Mouse (Mus musculus): ENCODE measurements around the gene Gm38431. TPM values are rescaled to one million over a fixed set of nuclear protein-coding genes. Genes with fewer than 3 reads are reported as not detected.

Gene Gm38431
- polyA plus RNA-seq, 1 experiment from 2014 or later, result 1.3 TPM

DNA sequence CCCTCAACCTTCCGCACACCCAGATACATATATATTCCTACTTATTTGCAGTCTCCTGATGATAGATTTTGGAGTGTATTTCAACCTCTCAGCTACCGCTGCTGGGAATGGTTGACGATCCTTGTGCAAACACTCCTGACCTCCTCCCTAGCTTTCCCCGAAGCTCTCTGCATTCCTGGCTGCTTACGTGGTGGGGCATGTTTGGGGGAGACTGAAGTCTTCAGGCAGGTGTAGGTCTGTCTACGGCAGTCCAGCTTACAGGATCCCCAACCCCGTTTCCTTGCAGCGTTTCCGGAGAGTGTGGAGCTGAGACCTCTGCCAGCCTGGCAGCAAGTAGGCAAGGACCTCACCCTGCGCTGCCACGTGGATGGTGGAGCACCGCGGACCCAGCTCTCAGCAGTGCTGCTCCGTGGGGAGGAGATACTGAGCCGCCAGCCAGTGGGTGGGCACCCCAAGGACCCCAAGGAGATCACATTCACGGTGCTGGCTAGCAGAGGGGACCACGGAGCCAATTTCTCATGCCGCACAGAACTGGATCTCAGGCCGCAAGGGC, 66.5 kb downstream of the Gm38431 start:
- H3K27me3 ChIP-seq, result peaks cover 27% of the 10 kb centered on the region
- WGBS, result 70% methylated on average over 19 of the region's 19 CpGs

DNA sequence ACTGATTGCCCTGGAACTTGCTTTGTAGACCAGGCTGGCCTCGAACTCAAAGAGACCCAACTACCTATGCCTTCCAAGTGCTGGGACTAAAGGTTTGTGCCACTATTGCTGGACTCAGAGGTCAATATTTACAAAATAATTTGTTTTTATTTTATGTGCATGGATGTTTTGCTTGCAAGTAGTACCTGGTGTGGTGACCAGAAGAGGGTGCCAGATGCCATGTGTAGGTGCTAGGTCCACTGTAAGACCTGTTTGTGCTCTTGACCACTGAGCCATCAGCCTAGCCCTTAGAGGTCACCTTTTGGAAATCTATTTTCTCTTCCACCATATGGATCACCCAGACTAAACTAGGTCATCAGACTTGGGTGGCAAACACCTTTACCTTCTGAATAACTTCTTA, 69.1 kb downstream of the Gm38431 start:
- Histone ChIP-seq H3K4me1 (no peaks in the 10 kb centered on the region), H3K27me3 (peaks cover 16% of the 10 kb centered on the region; the same call in 1 of the 2 replicates), H3K9me3 (no peaks in the 10 kb centered on the region), H3K36me3 (no peaks in the 10 kb centered on the region), H3K4me2 (replicated peaks) (no peak overlapping the region), H3K4me3 (no peak overlapping the region), H3K9ac (replicated peaks) (no peak overlapping the region), H3K27ac (replicated peaks) (no peak overlapping the region)
- ATAC-seq (replicated peaks), result no peak
- 86% methylated on average over 1 of the region's 1 CpGs for WGBS

More for the DNA sequence above, 66.5 kb downstream of the Gm38431 start:
- no peak overlapping the region for H3K4me2 ChIP-seq (replicated peaks)
- no peaks in the 10 kb centered on the region for H3K36me3 ChIP-seq
- no peaks in the 10 kb centered on the region for H3K9me3 ChIP-seq
- no peak for ATAC-seq (replicated peaks)
- no peak overlapping the region for H3K9ac ChIP-seq (replicated peaks)
- peaks cover 13% of the 10 kb centered on the region for H3K4me1 ChIP-seq
- no peak overlapping the region for H3K27ac ChIP-seq (replicated peaks)
- H3K4me3 ChIP-seq, result no peak overlapping the region

DNA sequence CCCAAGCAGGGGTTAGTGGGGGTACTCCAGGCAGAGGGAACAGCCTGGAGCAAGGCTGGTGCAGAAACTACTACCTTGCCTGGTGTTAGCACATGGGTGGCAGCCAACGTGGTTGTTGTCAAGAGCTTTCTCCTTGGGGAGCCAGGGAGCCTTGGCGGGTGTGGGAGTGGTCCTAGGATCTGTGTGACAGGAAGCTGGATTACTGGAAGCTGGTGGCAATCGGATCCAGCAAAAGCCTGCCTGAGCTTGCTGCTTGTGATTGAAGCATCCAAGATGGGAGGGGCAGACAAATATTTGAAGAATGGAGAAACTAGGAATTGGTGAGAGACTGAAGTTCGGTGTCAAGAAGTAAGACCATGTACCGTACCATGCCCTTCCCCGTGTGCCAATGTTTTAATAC, 69.5 kb downstream of the Gm38431 start:
- 66% methylated on average over 6 of the region's 6 CpGs for WGBS
- Histone ChIP-seq H3K4me3 (no peak overlapping the region), H3K27ac (replicated peaks) (no peak overlapping the region), H3K9me3 (no peaks in the 10 kb centered on the region), H3K4me2 (replicated peaks) (no peak overlapping the region), H3K4me1 (no peaks in the 10 kb centered on the region), H3K36me3 (no peaks in the 10 kb centered on the region), H3K27me3 (peaks cover 21% of the 10 kb centered on the region), H3K9ac (replicated peaks) (no peak overlapping the region)
- no peak for ATAC-seq (replicated peaks)

DNA sequence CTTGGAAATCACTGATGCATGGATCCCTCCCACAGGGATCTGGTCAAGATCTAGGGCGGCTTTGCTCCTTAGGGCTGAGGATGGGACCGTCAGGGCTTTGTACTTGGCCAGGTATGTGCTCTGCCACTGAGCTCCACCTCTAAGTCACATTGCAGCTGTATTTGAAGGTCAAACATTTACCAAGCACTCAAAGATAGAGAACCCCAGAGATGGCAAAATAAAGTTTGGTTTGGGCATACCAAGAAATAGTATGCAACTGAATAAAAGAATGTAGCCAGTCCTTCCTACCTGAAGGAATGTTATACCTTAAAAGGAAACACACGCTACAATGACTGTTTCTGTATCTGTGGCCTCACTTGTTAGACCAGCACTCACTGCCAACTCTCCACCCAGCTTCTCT, 70.4 kb downstream of the Gm38431 start:
- Histone ChIP-seq H3K4me3 (no peak overlapping the region), H3K4me1 (no peaks in the 10 kb centered on the region), H3K27ac (replicated peaks) (no peak overlapping the region), H3K4me2 (replicated peaks) (no peak overlapping the region), H3K9me3 (no peaks in the 10 kb centered on the region), H3K36me3 (no peaks in the 10 kb centered on the region), H3K9ac (replicated peaks) (no peak overlapping the region), H3K27me3 (peaks cover 30% of the 10 kb centered on the region)
- 77% methylated on average over 3 of the region's 3 CpGs for WGBS
- ATAC-seq (replicated peaks), result no peak

DNA sequence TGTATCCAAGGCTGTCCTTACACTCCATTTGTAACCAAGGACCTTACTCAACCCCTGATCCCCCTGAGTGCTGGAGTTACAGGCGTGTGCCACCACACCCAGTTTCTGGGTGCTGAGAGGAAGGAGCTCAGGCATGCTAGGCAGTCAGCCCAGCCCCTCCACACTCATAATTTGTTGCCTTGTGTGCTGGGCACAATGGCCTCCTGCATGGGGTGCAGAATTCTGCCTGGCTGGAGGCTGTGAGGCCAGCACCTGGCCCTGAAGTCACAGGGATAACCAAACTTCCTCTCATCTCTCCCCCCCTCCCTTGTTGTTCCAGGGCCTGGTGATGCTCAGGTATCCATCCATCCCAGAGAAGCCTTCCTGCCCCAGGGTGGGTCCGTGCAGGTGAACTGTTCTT, 73.2 kb downstream of the Gm38431 start:
- 72% methylated on average over 2 of the region's 2 CpGs for WGBS
- Histone ChIP-seq H3K9ac (replicated peaks) (no peak overlapping the region), H3K27me3 (peaks cover 51% of the 10 kb centered on the region), H3K27ac (replicated peaks) (no peak overlapping the region), H3K4me1 (peaks cover 11% of the 10 kb centered on the region), H3K9me3 (no peaks in the 10 kb centered on the region), H3K4me2 (replicated peaks) (no peak overlapping the region), H3K36me3 (no peaks in the 10 kb centered on the region), H3K4me3 (no peak overlapping the region)
- no peak for ATAC-seq (replicated peaks)

MicroRNAs encoded within 50 kb of the gene (microRNA counts, 519-probe panel; counts per million panel counts)
- 3,042 counts per million, percentile 73 among the panel's probes with 10 or more counts for microRNA mmu-miR-1900

Small RNAs within 50 kb of the gene (microRNA-seq; reads per million reads assigned to microRNA genes)
- gene Mir1900 (not detected), gene Mir7082 (not detected)

Other genes starting within 250 kb of the Gm38431 start
- gene A230050P20Rik, start 223.4 kb downstream of the Gm38431 start, polyA plus RNA-seq (2015; fragmentation: Nextera tagmentation; extraction: Ambion mirVana), result 2.9 and 3.5 TPM in 2 replicates
- 15.4 and 15.6 TPM in 2 replicates for gene Angptl6, start 212.3 kb downstream of the Gm38431 start, polyA plus RNA-seq (2015; fragmentation: Nextera tagmentation; extraction: Ambion mirVana)
- gene Ppan, start 203.8 kb downstream of the Gm38431 start, polyA plus RNA-seq (2015; fragmentation: Nextera tagmentation; extraction: Ambion mirVana), result 57.1 and 59.0 TPM in 2 replicates
- gene Eif3g, start 193.4 kb downstream of the Gm38431 start, polyA plus RNA-seq (2015; fragmentation: Nextera tagmentation; extraction: Ambion mirVana), result 267 and 288 TPM in 2 replicates
- gene Dnmt1, start 132.1 kb downstream of the Gm38431 start, polyA plus RNA-seq (2015; fragmentation: Nextera tagmentation; extraction: Ambion mirVana), result 80.0 and 84.6 TPM in 2 replicates
- gene S1pr2, start 115.2 kb downstream of the Gm38431 start, polyA plus RNA-seq (2015; fragmentation: Nextera tagmentation; extraction: Ambion mirVana), result 6.9 and 7.5 TPM in 2 replicates
- gene Mrpl4, start 89.3 kb downstream of the Gm38431 start, polyA plus RNA-seq (2015; fragmentation: Nextera tagmentation; extraction: Ambion mirVana), result 112 and 115 TPM in 2 replicates
- gene Icam1, start 76.0 kb downstream of the Gm38431 start, polyA plus RNA-seq (2015; fragmentation: Nextera tagmentation; extraction: Ambion mirVana), result 2.8 and 3.0 TPM in 2 replicates
- gene Icam4, start 62.6 kb downstream of the Gm38431 start, polyA plus RNA-seq (2015; fragmentation: Nextera tagmentation; extraction: Ambion mirVana), result 0.25 TPM in 1 of 2 replicates, not detected in the other
- gene Icam5, start 59.9 kb downstream of the Gm38431 start, polyA plus RNA-seq (2015; fragmentation: Nextera tagmentation; extraction: Ambion mirVana), result 1.5 and 2.2 TPM in 2 replicates
- 0.37 and 2.2 TPM in 2 replicates for gene Zglp1, start 24.9 kb downstream of the Gm38431 start, polyA plus RNA-seq (2015; fragmentation: Nextera tagmentation; extraction: Ambion mirVana)
- 1.3 TPM in 2 replicates for gene Gm49373, start 18.9 kb downstream of the Gm38431 start, polyA plus RNA-seq (2015; fragmentation: Nextera tagmentation; extraction: Ambion mirVana)
- 52.2 and 58.9 TPM in 2 replicates for gene Fdx1l, start 18.4 kb downstream of the Gm38431 start, polyA plus RNA-seq (2015; fragmentation: Nextera tagmentation; extraction: Ambion mirVana)
- 36.8 and 42.0 TPM in 2 replicates for gene Raver1, start within 50 bp of the Gm38431 start, polyA plus RNA-seq (2015; fragmentation: Nextera tagmentation; extraction: Ambion mirVana)
- gene Tyk2, start 39.2 kb upstream of the Gm38431 start, polyA plus RNA-seq (2015; fragmentation: Nextera tagmentation; extraction: Ambion mirVana), result 10.3 and 11.1 TPM in 2 replicates
- gene Cdc37, start 58.0 kb upstream of the Gm38431 start, polyA plus RNA-seq (2015; fragmentation: Nextera tagmentation; extraction: Ambion mirVana), result 217 and 221 TPM in 2 replicates
- 23.7 and 25.9 TPM in 2 replicates for gene Pde4a, start 73.7 kb upstream of the Gm38431 start, polyA plus RNA-seq (2015; fragmentation: Nextera tagmentation; extraction: Ambion mirVana)
- gene Keap1, start 147.4 kb upstream of the Gm38431 start, polyA plus RNA-seq (2015; fragmentation: Nextera tagmentation; extraction: Ambion mirVana), result 71.6 and 72.5 TPM in 2 replicates
- 1.6 TPM in 2 replicates for gene S1pr5, start 156.4 kb upstream of the Gm38431 start, polyA plus RNA-seq (2015; fragmentation: Nextera tagmentation; extraction: Ambion mirVana)
- 53.1 and 55.0 TPM in 2 replicates for gene Atg4d, start 173.3 kb upstream of the Gm38431 start, polyA plus RNA-seq (2015; fragmentation: Nextera tagmentation; extraction: Ambion mirVana)
- gene Kri1, start 196.0 kb upstream of the Gm38431 start, polyA plus RNA-seq (2015; fragmentation: Nextera tagmentation; extraction: Ambion mirVana), result 18.0 and 18.1 TPM in 2 replicates
- 91.3 and 97.9 TPM in 2 replicates for gene Cdkn2d, start 199.4 kb upstream of the Gm38431 start, polyA plus RNA-seq (2015; fragmentation: Nextera tagmentation; extraction: Ambion mirVana)
- 1.1 and 1.4 TPM in 2 replicates for gene Ap1m2, start 220.3 kb upstream of the Gm38431 start, polyA plus RNA-seq (2015; fragmentation: Nextera tagmentation; extraction: Ambion mirVana)
- 77.4 and 77.8 TPM in 2 replicates for gene Slc44a2, start 228.7 kb upstream of the Gm38431 start, polyA plus RNA-seq (2015; fragmentation: Nextera tagmentation; extraction: Ambion mirVana)

All from forebrain, embryonic 15.5 days (tissue).